Mouse (Mus musculus) myocyte (in vitro differentiated cells): ENCODE data around the gene Sh3bp4. TPM values are rescaled to one million over a fixed set of nuclear protein-coding genes. Genes with fewer than 3 reads are reported as not detected.

ENCODE experiments used
- H3K27me3 ChIP-seq: one replicate; pipeline ENCODE4 v1.6.1; 2011; ENCODE audit not compliant: control insufficient read depth, insufficient read depth, insufficient read length
- H3K36me3 ChIP-seq: one replicate; pipeline ENCODE4 v1.6.1; 2011; ENCODE audit not compliant: control insufficient read depth, insufficient read depth
- H3K4me2 ChIP-seq: one replicate; pipeline ENCODE4 v1.6.1; 2011; ENCODE audit warnings: low read depth, control low read depth
- H3K4me3 ChIP-seq: one replicate; pipeline ENCODE4 v1.5.1; 2011; ENCODE audit warnings: mild to moderate bottlenecking, control low read depth, moderate library complexity
- H3K79me2 ChIP-seq: one replicate; pipeline ENCODE4 v1.6.1; 2011; ENCODE audit not compliant: control insufficient read depth, insufficient read depth
- H3ac ChIP-seq: one replicate; pipeline ENCODE4 v1.6.1; 2011; ENCODE audit not compliant: control insufficient read depth, insufficient read length
- CEBPB ChIP-seq: IDR thresholded peaks from 2 replicates; pipeline ENCODE4 v1.6.1; 2011; ENCODE audit warnings: mild to moderate bottlenecking, moderate library complexity; ENCODE audit not compliant: poor library complexity, insufficient read depth, severe bottlenecking
- E2F4 ChIP-seq: IDR thresholded peaks from one replicate; pipeline ENCODE4 v1.6.1; 2011; ENCODE audit warnings: mild to moderate bottlenecking, control low read depth, moderate library complexity; ENCODE audit not compliant: insufficient read depth
- MAX ChIP-seq: IDR thresholded peaks from one replicate; pipeline ENCODE4 v1.6.1; 2011; ENCODE audit warnings: low read depth, mild to moderate bottlenecking, control low read depth
- MYOD1 ChIP-seq, 3 experiments: IDR thresholded peaks; one replicate each; pipeline ENCODE4 v1.6.1; 2011; ENCODE audit warnings: control low read depth in 2 of 3, low read depth in 2 of 3, mild to moderate bottlenecking in 2 of 3, moderate library complexity in 1 of 3; ENCODE audit not compliant: insufficient read length in 2 of 3, control insufficient read depth in 1 of 3
- MYOG ChIP-seq, 3 experiments: IDR thresholded peaks; one replicate each; pipeline ENCODE4 v1.6.1; 2011; ENCODE audit warnings: control low read depth in 2 of 3, low read depth in 2 of 3, mild to moderate bottlenecking in 2 of 3; ENCODE audit not compliant: insufficient read length in 2 of 3, control insufficient read depth in 1 of 3, insufficient read depth in 1 of 3
- POLR2A ChIP-seq: IDR thresholded peaks from one replicate; pipeline ENCODE4 v1.6.1; 2011; ENCODE audit warnings: low read depth, mild to moderate bottlenecking, control low read depth, moderate library complexity; ENCODE audit not compliant: insufficient read length
- POLR2AphosphoS2 ChIP-seq: IDR thresholded peaks from one replicate; pipeline ENCODE4 v1.6.1; 2011; ENCODE audit warnings: low read depth, control low read depth; ENCODE audit not compliant: insufficient read length
- REST ChIP-seq: IDR thresholded peaks from one replicate; pipeline ENCODE4 v1.6.1; 2011; ENCODE audit warnings: mild to moderate bottlenecking, control low read depth, moderate library complexity; ENCODE audit not compliant: insufficient read depth, insufficient read length
- SRF ChIP-seq: IDR thresholded peaks from one replicate; pipeline ENCODE4 v1.6.1; 2011; ENCODE audit warnings: low read depth; ENCODE audit not compliant: control insufficient read depth, insufficient read length
- TCF12 ChIP-seq: IDR thresholded peaks from one replicate; pipeline ENCODE4 v1.6.1; 2011; ENCODE audit warnings: mild to moderate bottlenecking, control low read depth; ENCODE audit not compliant: poor library complexity, insufficient read depth, severe bottlenecking
- TCF3 ChIP-seq: IDR thresholded peaks from one replicate; pipeline ENCODE4 v1.6.1; 2011; ENCODE audit warnings: low read depth, control low read depth; ENCODE audit not compliant: insufficient read length
- USF1 ChIP-seq: IDR thresholded peaks from one replicate; pipeline ENCODE4 v1.6.1; 2011; ENCODE audit warnings: low read depth, mild to moderate bottlenecking, control low read depth, moderate library complexity
- polyA plus RNA-seq: library from polyadenylated mRNA; unstranded; fragments of >200 nt; fragmentation: generic; extraction: Trizol; gene quantifications from one replicate; pipeline ENCODE4 v1.2.1, GENCODE M21; 2012; ENCODE audit warnings: missing spikeins

Gene Sh3bp4
- polyA plus RNA-seq, 1 experiment: 23.2 TPM

DNA sequence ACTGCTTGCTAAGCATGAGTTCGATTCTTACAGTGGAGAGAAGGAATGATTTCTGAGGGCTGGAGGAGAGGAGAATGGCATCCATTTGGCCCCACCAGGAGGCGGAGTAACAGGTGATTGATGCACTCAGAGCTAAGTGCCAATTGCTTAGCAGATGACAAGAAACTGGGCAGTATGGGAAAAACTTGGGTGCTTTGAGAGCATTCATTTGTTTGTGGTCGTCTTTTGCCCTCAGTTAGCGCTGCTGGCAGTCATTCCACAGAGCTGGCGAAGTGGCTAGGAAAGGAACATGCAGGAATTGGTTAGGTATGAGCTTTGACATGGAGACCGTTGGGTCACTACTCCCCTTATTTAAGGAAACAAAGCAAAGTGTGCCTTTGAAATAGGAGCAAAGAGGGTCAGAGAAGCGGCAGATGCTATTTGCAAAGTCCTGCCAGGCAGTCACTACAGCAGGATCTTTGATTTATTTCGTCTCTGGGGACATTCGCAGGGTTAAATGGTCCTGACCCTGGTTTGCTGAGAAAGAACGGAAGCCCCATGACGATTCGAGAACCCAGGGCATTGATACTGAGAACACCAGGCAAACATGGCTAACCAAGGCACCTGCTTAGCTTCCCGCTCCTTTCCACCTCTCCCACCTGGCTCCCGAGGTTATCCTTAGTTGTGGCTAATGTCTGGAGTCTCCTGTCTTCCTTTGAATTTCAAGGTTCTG, 12.1 kb downstream of the Sh3bp4 start:
- Histone ChIP-seq H3ac (no peak overlapping the region), H3K27me3 (no peaks in the 10 kb centered on the region), H3K4me3 (no peak overlapping the region), H3K36me3 (no peaks in the 10 kb centered on the region), H3K79me2 (peaks cover 95% of the 10 kb centered on the region), H3K4me2 (no peak overlapping the region)
- TF ChIP-seq E2F4 (no peak), POLR2A (no peak)

DNA sequence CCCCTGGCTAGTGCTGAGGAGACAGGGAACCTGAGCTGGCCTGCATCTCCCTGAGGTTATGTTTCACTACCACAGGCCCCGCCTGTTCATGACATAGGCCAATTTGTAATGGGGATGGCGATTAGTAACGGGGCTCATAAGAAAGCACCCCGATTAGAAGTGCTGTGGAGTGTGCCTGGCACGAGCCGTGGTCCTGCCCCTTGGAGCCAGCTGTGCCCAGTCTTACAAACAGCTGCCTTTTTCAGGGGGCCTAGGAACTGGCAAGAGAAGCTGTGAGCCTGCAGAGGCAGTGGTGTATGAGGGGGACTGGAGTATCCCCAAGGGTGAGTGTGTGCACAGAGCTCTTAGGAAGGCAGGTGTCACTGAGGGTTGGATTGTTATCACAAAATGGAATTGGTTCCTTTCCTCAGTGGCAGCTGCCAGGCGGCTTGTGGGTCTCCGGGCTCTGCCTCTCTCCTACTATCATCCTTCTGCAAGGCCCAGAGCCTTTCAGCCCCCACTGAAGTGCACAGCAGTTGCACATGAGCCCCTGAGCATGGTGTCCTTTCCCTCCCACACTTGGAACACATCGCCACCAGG, 16.4 kb downstream of the Sh3bp4 start:
- Histone ChIP-seq H3K4me2 (no peak overlapping the region), H3K27me3 (no peaks in the 10 kb centered on the region), H3K4me3 (no peak overlapping the region), H3K79me2 (peaks cover 91% of the 10 kb centered on the region), H3K36me3 (no peaks in the 10 kb centered on the region), H3ac (no peak overlapping the region)
- TF ChIP-seq TCF12: no peak
- peak in 1 of 3 experiments; percentile 51 for TF ChIP-seq MYOG (IDR thresholded peaks at IDR 0.05; ENCODE audit: control insufficient read depth in 1 of 3, insufficient read depth in 1 of 3, insufficient read length in 2 of 3, low read depth in 2 of 3)
- no peak for TF ChIP-seq USF1
- TF ChIP-seq CEBPB: no peak
- peak in 2 of 3 experiments; percentile 39 to 41 for TF ChIP-seq MYOD1 (IDR thresholded peaks at IDR 0.05; ENCODE audit: control insufficient read depth in 1 of 3, insufficient read length in 2 of 3, low read depth in 2 of 3)

- no peak overlapping the region for H3ac ChIP-seq
- no peaks in the 10 kb centered on the region for H3K36me3 ChIP-seq
- H3K79me2 ChIP-seq: peaks cover 91% of the 10 kb centered on the region
- TF ChIP-seq MAX: no peak
- no peak for TF ChIP-seq REST
- no peak for TF ChIP-seq E2F4
- TF ChIP-seq MYOD1 (IDR thresholded peaks at IDR 0.05; ENCODE audit: control insufficient read depth in 1 of 3, insufficient read length in 2 of 3, low read depth in 2 of 3): no peak
- no peak for TF ChIP-seq SRF
- TF ChIP-seq TCF3: no peak
- TF ChIP-seq USF1: no peak
- H3K27me3 ChIP-seq: no peaks in the 10 kb centered on the region
- no peak overlapping the region for H3K4me3 ChIP-seq
- H3K4me2 ChIP-seq: no peak overlapping the region
These were observed 17.9 kb downstream of the Sh3bp4 start for GRCm38 (mm10) chr1:89088144-89088543.

- Histone ChIP-seq H3ac (no peak overlapping the region), H3K27me3 (no peaks in the 10 kb centered on the region), H3K36me3 (no peaks in the 10 kb centered on the region), H3K79me2 (peaks cover 91% of the 10 kb centered on the region), H3K4me2 (no peak overlapping the region), H3K4me3 (no peak overlapping the region)
- no peak for TF ChIP-seq CEBPB
- no peak for TF ChIP-seq SRF
- TF ChIP-seq USF1: no peak
- no peak for TF ChIP-seq E2F4
These were observed 18.6 kb downstream of the Sh3bp4 start for GRCm38 (mm10) chr1:89088748-89089288.

DNA sequence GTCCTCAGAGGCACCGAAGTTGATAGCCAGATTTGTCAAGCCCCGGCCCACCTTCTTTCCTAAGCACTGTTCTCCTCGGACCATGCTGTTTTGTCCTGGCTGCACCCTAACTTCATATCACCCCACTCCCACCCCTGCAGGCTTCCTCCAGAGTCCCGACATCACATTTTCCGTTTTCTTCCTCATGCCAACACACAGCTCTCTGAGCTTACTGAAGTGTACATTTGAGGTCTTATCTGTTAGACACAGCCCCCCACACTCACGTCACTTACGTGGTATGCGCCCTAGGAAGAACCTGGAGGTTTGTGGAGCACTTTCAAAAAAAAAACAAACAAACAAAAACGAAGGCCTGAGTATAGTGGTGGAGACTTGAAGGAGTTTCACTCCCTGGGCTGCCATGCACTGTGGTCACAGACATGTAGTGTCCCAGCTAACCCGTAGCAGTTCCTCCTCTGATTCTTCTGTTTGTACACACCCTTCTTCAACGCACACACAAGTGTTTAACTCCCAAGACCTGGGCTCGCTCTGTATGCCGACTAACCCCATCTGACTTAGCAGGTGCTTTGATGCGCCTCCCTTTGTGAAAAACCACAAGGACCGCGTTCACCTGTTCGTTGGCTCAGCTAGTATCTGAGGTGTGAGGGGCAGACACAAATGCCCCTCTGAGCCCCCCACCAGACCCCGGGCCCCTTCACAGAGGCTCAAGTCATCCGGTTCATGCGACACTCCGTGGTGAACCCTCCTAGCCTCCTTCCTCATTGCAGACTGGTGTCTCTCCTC, 19.8 kb downstream of the Sh3bp4 start:
- Histone ChIP-seq H3K4me2 (no peak overlapping the region), H3K27me3 (no peaks in the 10 kb centered on the region), H3K79me2 (peaks cover 90% of the 10 kb centered on the region), H3K36me3 (no peaks in the 10 kb centered on the region), H3ac (no peak overlapping the region), H3K4me3 (no peak overlapping the region)
- TF ChIP-seq POLR2AphosphoS2 (no peak), MYOG (IDR thresholded peaks at IDR 0.05; ENCODE audit: control insufficient read depth in 1 of 3, insufficient read depth in 1 of 3, insufficient read length in 2 of 3, low read depth in 2 of 3) (no peak), REST (no peak), SRF (no peak), MAX (no peak), MYOD1 (IDR thresholded peaks at IDR 0.05; ENCODE audit: control insufficient read depth in 1 of 3, insufficient read length in 2 of 3, low read depth in 2 of 3) (no peak), E2F4 (no peak), TCF12 (no peak), USF1 (no peak), TCF3 (no peak), CEBPB (no peak), POLR2A (no peak)
